Mouse (Mus musculus) neural tube, embryonic 15.5 days (tissue): ENCODE measurements around the gene Wtap. TPM values are rescaled to one million over a fixed set of nuclear protein-coding genes. Genes with fewer than 3 reads are reported as not detected.
"Not testable (repeated sequence)": the region's sequence is repeated elsewhere in the genome, so short reads cannot be mapped to it uniquely, and the experiment has no call there.

Source experiments
- ATAC-seq: fragments of 200-750 bp; cut with Nextera tagmentation; 2 replicates; pipeline ENCODE4 v1.8.0; 2017; ENCODE audit warnings: mild to moderate bottlenecking, moderate TSS enrichment, moderate library complexity; ENCODE audit not compliant: low FRiP score
- H3K27ac ChIP-seq: fragments of 300-500 bp; sonication (generic); replicated peaks from 2 replicates; pipeline ENCODE4 v1.5.1; 2015; ENCODE audit warnings: mild to moderate bottlenecking, inconsistent platforms
- H3K27me3 ChIP-seq: fragments of 300-500 bp; sonication (generic); replicated peaks from 2 replicates; pipeline ENCODE4 v1.6.1; 2015; ENCODE audit warnings: inconsistent platforms
- H3K36me3 ChIP-seq: fragments of 300-500 bp; sonication (generic); 2 replicates; pipeline ENCODE4 v1.6.1; 2015; ENCODE audit warnings: inconsistent platforms
- H3K4me1 ChIP-seq: fragments of 300-500 bp; sonication (generic); 2 replicates; pipeline ENCODE4 v1.6.1; 2015; ENCODE audit warnings: inconsistent platforms
- H3K4me2 ChIP-seq: fragments of 300-500 bp; sonication (generic); 2 replicates; pipeline ENCODE4 v1.6.1; 2015; ENCODE audit warnings: inconsistent platforms, mild to moderate bottlenecking, moderate library complexity
- H3K4me3 ChIP-seq: fragments of 300-500 bp; sonication (generic); replicated peaks from 2 replicates; pipeline ENCODE4 v1.5.1; 2015; ENCODE audit warnings: mild to moderate bottlenecking, inconsistent platforms
- H3K9ac ChIP-seq: fragments of 300-500 bp; sonication (generic); replicated peaks from 2 replicates; pipeline ENCODE4 v1.6.1; 2015; ENCODE audit warnings: mild to moderate bottlenecking, inconsistent platforms
- H3K9me3 ChIP-seq: fragments of 300-500 bp; sonication (generic); replicated peaks from 2 replicates; pipeline ENCODE4 v1.6.1; 2016; ENCODE audit warnings: inconsistent platforms
- WGBS: fragments of 180-500 bp; shearing (Covaris S2); methylation state at CpG from one replicate; pipeline ENCODE4 v1.1.7; 2015; ENCODE audit warnings: mixed read lengths; 5-methylcytosine and 5-hydroxymethylcytosine counted together
- polyA plus RNA-seq: library from polyadenylated mRNA; unstranded; fragments of >200 nt; fragmentation: Nextera tagmentation; extraction: Ambion mirVana; gene quantifications from 2 replicates; pipeline ENCODE4 v1.2.1, GENCODE M21; 2015

Gene Wtap
- 111 and 113 TPM in 2 replicates for polyA plus RNA-seq

GRCm38 (mm10) chr17:12994069-12994468 is at the start of gene Wtap:
TSS of gene Wtap (minus strand) at chr17:12994169.
- Histone ChIP-seq H3K4me3 (peak within 1 kb of the TSS; percentile 100), H3K9ac (peak within 1 kb of the TSS; percentile 100), H3K9me3 (no peaks in the 10 kb centered on the region), H3K36me3 (no peaks in the 10 kb centered on the region), H3K4me2 (peak within 1 kb of the TSS; percentile 85), H3K4me1 (peaks cover 13% of the 10 kb centered on the region), H3K27ac (peak within 1 kb of the TSS; percentile 100), H3K27me3 (no peaks in the 10 kb centered on the region)
- WGBS: 82% methylated on average over 1 of the region's 1 CpGs
- ATAC-seq: no peak

- not testable (repeated sequence) for ATAC-seq, H3K9me3 ChIP-seq, H3K36me3 ChIP-seq, H3K4me1 ChIP-seq, H3K27ac ChIP-seq, H3K27me3 ChIP-seq, H3K9ac ChIP-seq, H3K4me2 ChIP-seq, H3K4me3 ChIP-seq
- WGBS: 100% methylated on average over 3 of the region's 12 CpGs
Measured at GRCm38 (mm10) chr17:13036627-13037192, 42.7 kb upstream of the Wtap start.

GRCm38 (mm10) chr17:13013316-13013715 is 19.3 kb upstream of the Wtap start:
- 70% methylated on average over 3 of the region's 3 CpGs for WGBS
- Histone ChIP-seq H3K4me2 (no peak overlapping the region), H3K4me3 (no peak overlapping the region), H3K4me1 (peaks cover 16% of the 10 kb centered on the region), H3K36me3 (peaks cover 50% of the 10 kb centered on the region), H3K27ac (no peak overlapping the region), H3K9me3 (no peaks in the 10 kb centered on the region), H3K9ac (no peak overlapping the region), H3K27me3 (no peaks in the 10 kb centered on the region)
- ATAC-seq: no peak

GRCm38 (mm10) chr17:13009887-13010286 is 15.9 kb upstream of the Wtap start:
- no peak overlapping the region for H3K4me3 ChIP-seq
- H3K27ac ChIP-seq: no peak overlapping the region
- no peaks in the 10 kb centered on the region for H3K27me3 ChIP-seq
- no peak for ATAC-seq
- peak overlapping the region; percentile 78; the same call in 1 of the 2 replicates for H3K4me2 ChIP-seq
- peaks cover 24% of the 10 kb centered on the region for H3K4me1 ChIP-seq
- peaks cover 34% of the 10 kb centered on the region for H3K36me3 ChIP-seq
- 52% methylated on average over 3 of the region's 3 CpGs for WGBS
- H3K9ac ChIP-seq: no peak overlapping the region
- no peaks in the 10 kb centered on the region for H3K9me3 ChIP-seq

GRCm38 (mm10) chr17:13008528-13008927 is 14.6 kb upstream of the Wtap start:
- no peaks in the 10 kb centered on the region for H3K27me3 ChIP-seq
- peaks cover 21% of the 10 kb centered on the region for H3K36me3 ChIP-seq
- no peaks in the 10 kb centered on the region for H3K9me3 ChIP-seq
- H3K4me2 ChIP-seq: peak overlapping the region; percentile 78
- peak overlapping the region; percentile 92 for H3K27ac ChIP-seq
- H3K4me1 ChIP-seq: peaks cover 24% of the 10 kb centered on the region
- H3K9ac ChIP-seq: peak overlapping the region; percentile 82
- H3K4me3 ChIP-seq: peak overlapping the region; percentile 65
- WGBS: 1% methylated on average over 10 of the region's 10 CpGs
- ATAC-seq: no peak

- Histone ChIP-seq H3K36me3 (peaks cover 15% of the 10 kb centered on the region), H3K27me3 (no peaks in the 10 kb centered on the region), H3K27ac (peak overlapping the region; percentile 92), H3K9me3 (no peaks in the 10 kb centered on the region), H3K4me2 (peak overlapping the region; percentile 78), H3K4me3 (peak overlapping the region; percentile 65), H3K9ac (peak overlapping the region; percentile 82), H3K4me1 (peaks cover 24% of the 10 kb centered on the region)
- under 1% methylated on average over 75 of the region's 76 CpGs for WGBS
- peak; percentile 96 for ATAC-seq
Measured at GRCm38 (mm10) chr17:13007730-13008425, 13.9 kb upstream of the Wtap start.

GRCm38 (mm10) chr17:13006984-13007383 is 13.0 kb upstream of the Wtap start:
- no peak for ATAC-seq
- peak overlapping the region; percentile 45; the same call in 1 of the 2 replicates for H3K9ac ChIP-seq
- 48% methylated on average over 5 of the region's 5 CpGs for WGBS

GRCm38 (mm10) chr17:13006546-13006945 is 12.6 kb upstream of the Wtap start, which contains the start of gene Sod2:
TSS of gene Sod2 (plus strand) at chr17:13006846.
- H3K9ac ChIP-seq: peak within 1 kb of the TSS; percentile 45
- H3K4me2 ChIP-seq: peak within 1 kb of the TSS; percentile 78
- not testable (repeated sequence) for H3K27me3 ChIP-seq, ATAC-seq, H3K9me3 ChIP-seq, H3K36me3 ChIP-seq
- WGBS: 95% methylated on average over 2 of the region's 2 CpGs
- peaks cover 24% of the 10 kb centered on the region for H3K4me1 ChIP-seq
- H3K27ac ChIP-seq: peak within 1 kb of the TSS; percentile 92
- H3K4me3 ChIP-seq: peak within 1 kb of the TSS; percentile 65

More at GRCm38 (mm10) chr17:13006984-13007383, 13.0 kb upstream of the Wtap start:
- Histone ChIP-seq H3K4me3 (peak overlapping the region; percentile 65), H3K9me3 (no peaks in the 10 kb centered on the region), H3K4me2 (peak overlapping the region; percentile 78), H3K27ac (peak overlapping the region; percentile 92), H3K4me1 (peaks cover 24% of the 10 kb centered on the region), H3K27me3 (no peaks in the 10 kb centered on the region), H3K36me3 (peaks cover 8% of the 10 kb centered on the region)

- ATAC-seq, H3K9me3 ChIP-seq, H3K27ac ChIP-seq, H3K4me3 ChIP-seq, H3K4me2 ChIP-seq, H3K9ac ChIP-seq, H3K36me3 ChIP-seq, H3K27me3 ChIP-seq: not testable (repeated sequence)
- WGBS: 86% methylated on average over 2 of the region's 2 CpGs
- H3K4me1 ChIP-seq: peaks cover 18% of the 10 kb centered on the region
Measured at GRCm38 (mm10) chr17:13004436-13004835, 10.5 kb upstream of the Wtap start.

GRCm38 (mm10) chr17:13002243-13002642 is 8.3 kb upstream of the Wtap start:
- H3K4me2 ChIP-seq, H3K9me3 ChIP-seq, H3K9ac ChIP-seq, H3K36me3 ChIP-seq, H3K4me1 ChIP-seq, ATAC-seq, H3K27ac ChIP-seq, H3K4me3 ChIP-seq, H3K27me3 ChIP-seq: not testable (repeated sequence)
- 94% methylated on average over 5 of the region's 5 CpGs for WGBS

- WGBS: 66% methylated on average over 6 of the region's 6 CpGs
- H3K36me3 ChIP-seq: no peaks in the 10 kb centered on the region
- no peak for ATAC-seq
Measured at GRCm38 (mm10) chr17:12999069-12999468, 5.1 kb upstream of the Wtap start.

GRCm38 (mm10) chr17:12997890-12998289 is 3.9 kb upstream of the Wtap start:
- Histone ChIP-seq H3K9me3 (no peaks in the 10 kb centered on the region), H3K27ac (no peak overlapping the region), H3K4me3 (no peak overlapping the region), H3K4me2 (no peak overlapping the region), H3K27me3 (no peaks in the 10 kb centered on the region), H3K9ac (no peak overlapping the region), H3K36me3 (no peaks in the 10 kb centered on the region), H3K4me1 (no peaks in the 10 kb centered on the region; the same call in 1 of the 2 replicates)
- WGBS: 93% methylated on average over 5 of the region's 5 CpGs
- ATAC-seq: no peak

More at GRCm38 (mm10) chr17:12999069-12999468, 5.1 kb upstream of the Wtap start:
- Histone ChIP-seq H3K27me3 (no peaks in the 10 kb centered on the region), H3K27ac (no peak overlapping the region), H3K9ac (no peak overlapping the region), H3K4me3 (no peak overlapping the region), H3K4me2 (no peak overlapping the region), H3K9me3 (no peaks in the 10 kb centered on the region), H3K4me1 (no peaks in the 10 kb centered on the region)
